Mouse (Mus musculus) intestine, postnatal 0 days (tissue): ENCODE measurements around the gene Slc39a11. TPM values are rescaled to one million over a fixed set of nuclear protein-coding genes. Genes with fewer than 3 reads are reported as not detected.

ENCODE experiments used
- ATAC-seq: fragments of 200-750 bp; cut with Nextera tagmentation; 2 replicates; pipeline ENCODE4 v1.8.0; 2017; ENCODE audit warnings: mild to moderate bottlenecking, moderate TSS enrichment, moderate library complexity
- H3K27ac ChIP-seq: fragments of 300-500 bp; sonication (generic); 2 replicates; pipeline ENCODE4 v1.5.1; 2014; ENCODE audit warnings: mild to moderate bottlenecking, low read depth, low read length, moderate library complexity
- H3K27me3 ChIP-seq: fragments of 300-500 bp; sonication (generic); replicated peaks from 2 replicates; pipeline ENCODE4 v1.6.1; 2014; ENCODE audit warnings: low read length, mixed read lengths; ENCODE audit not compliant: control insufficient read depth, insufficient read depth
- H3K36me3 ChIP-seq: fragments of 300-500 bp; sonication (generic); 2 replicates; pipeline ENCODE4 v1.6.1; 2014; ENCODE audit warnings: mild to moderate bottlenecking, moderate library complexity; ENCODE audit not compliant: control insufficient read depth, insufficient read depth
- H3K4me1 ChIP-seq: fragments of 300-500 bp; sonication (generic); replicated peaks from 2 replicates; pipeline ENCODE4 v1.6.1; 2014; ENCODE audit warnings: antibody characterized with exemption, low read length, mixed read lengths; ENCODE audit not compliant: control insufficient read depth, insufficient read depth
- H3K4me2 ChIP-seq: fragments of 300-500 bp; sonication (generic); replicated peaks from 2 replicates; pipeline ENCODE4 v1.6.1; 2014; ENCODE audit warnings: low read depth, mild to moderate bottlenecking, moderate library complexity
- H3K4me3 ChIP-seq: fragments of 300-500 bp; sonication (generic); 2 replicates; pipeline ENCODE4 v1.5.1; 2014; ENCODE audit warnings: low read depth, low read length
- H3K9ac ChIP-seq: fragments of 300-500 bp; sonication (generic); 2 replicates; pipeline ENCODE4 v1.6.1; 2014; ENCODE audit warnings: mild to moderate bottlenecking, low read depth, low read length
- H3K9me3 ChIP-seq: fragments of 300-500 bp; sonication (generic); 2 replicates; pipeline ENCODE4 v1.6.1; 2016; ENCODE audit warnings: mixed run types; ENCODE audit not compliant: control insufficient read depth
- CTCF ChIP-seq: sonication (generic); IDR thresholded peaks from 2 replicates; pipeline ENCODE4 v1.5.1; 2016; ENCODE audit warnings: low read depth, mild to moderate bottlenecking, control low read depth, antibody characterized with exemption, moderate library complexity
- WGBS: fragments of 180-500 bp; shearing (Covaris S2); extraction: QIAGEN DNeasy Blood & Tissue Kit; methylation state at CpG from one replicate; pipeline ENCODE4 v1.1.7; 2014; 5-methylcytosine and 5-hydroxymethylcytosine counted together
- polyA plus RNA-seq: library from polyadenylated mRNA; unstranded; fragments of >200 nt; fragmentation: Nextera tagmentation; extraction: Ambion mirVana; gene quantifications from 2 replicates; pipeline ENCODE4 v1.2.1, GENCODE M21; 2015

Gene Slc39a11
- polyA plus RNA-seq, 1 experiment from 2014 or later = 50.7 TPM

DNA sequence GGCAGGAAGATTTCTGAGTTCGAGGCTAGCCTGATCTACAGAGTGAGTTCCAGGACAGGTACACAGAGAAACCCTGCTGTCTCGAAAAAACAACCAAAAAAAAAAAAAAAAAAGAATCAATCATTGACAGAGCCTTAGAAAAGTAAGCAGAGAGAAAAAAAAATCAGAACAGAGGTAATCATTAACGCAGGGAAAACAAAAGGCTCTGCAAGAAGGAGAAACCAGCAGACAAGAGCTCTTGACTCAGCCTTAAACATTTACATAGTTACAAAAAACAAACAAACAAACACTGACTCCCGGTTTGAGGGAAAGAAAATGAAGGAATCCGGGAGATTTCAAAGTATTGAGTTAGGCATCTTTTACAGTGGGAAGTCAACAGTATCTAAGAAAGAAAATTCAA lies 40.3 kb downstream of the Slc39a11 start:
- 33% methylated on average over 5 of the region's 5 CpGs for WGBS

DNA sequence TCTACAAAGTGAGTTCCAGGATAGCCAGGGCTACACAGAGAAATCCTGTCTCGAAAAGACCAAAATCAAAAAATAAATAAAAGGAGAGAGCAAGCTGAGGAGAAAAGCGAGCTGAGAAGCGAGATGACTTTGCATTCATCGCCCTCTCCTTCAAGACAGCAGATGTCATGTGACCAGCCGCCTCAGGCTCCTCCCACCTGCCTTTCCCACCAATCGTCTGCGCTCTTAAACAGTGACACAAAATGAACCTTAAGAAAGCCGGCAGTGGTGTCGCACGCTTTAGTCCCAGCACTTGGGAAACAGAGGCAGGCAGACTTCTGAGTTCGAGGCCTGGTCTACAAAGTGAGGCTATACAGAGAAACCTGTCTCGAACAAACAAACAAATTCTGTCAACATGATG lies 42.3 kb downstream of the Slc39a11 start:
- WGBS = 97% methylated on average over 12 of the region's 12 CpGs
- H3K9me3 ChIP-seq = no peaks in the 10 kb centered on the region
- H3K4me3 ChIP-seq = no peak overlapping the region
- no peaks in the 10 kb centered on the region for H3K4me1 ChIP-seq
- H3K27me3 ChIP-seq = no peaks in the 10 kb centered on the region
- no peak for ATAC-seq
- H3K27ac ChIP-seq = no peak overlapping the region
- H3K4me2 ChIP-seq = no peak overlapping the region
- no peaks in the 10 kb centered on the region for H3K36me3 ChIP-seq
- no peak for TF ChIP-seq CTCF
- H3K9ac ChIP-seq = no peak overlapping the region

More for the DNA sequence above, 40.3 kb downstream of the Slc39a11 start:
- Histone ChIP-seq H3K4me1 (no peaks in the 10 kb centered on the region), H3K36me3 (no peaks in the 10 kb centered on the region), H3K4me2 (0 out of 2 replicates have a peak overlapping the region, but pooled peaks have one; percentile 6), H3K27ac (no peak overlapping the region), H3K27me3 (no peaks in the 10 kb centered on the region), H3K9me3 (no peaks in the 10 kb centered on the region), H3K9ac (no peak overlapping the region), H3K4me3 (no peak overlapping the region)
- no peak for TF ChIP-seq CTCF
- no peak for ATAC-seq

DNA sequence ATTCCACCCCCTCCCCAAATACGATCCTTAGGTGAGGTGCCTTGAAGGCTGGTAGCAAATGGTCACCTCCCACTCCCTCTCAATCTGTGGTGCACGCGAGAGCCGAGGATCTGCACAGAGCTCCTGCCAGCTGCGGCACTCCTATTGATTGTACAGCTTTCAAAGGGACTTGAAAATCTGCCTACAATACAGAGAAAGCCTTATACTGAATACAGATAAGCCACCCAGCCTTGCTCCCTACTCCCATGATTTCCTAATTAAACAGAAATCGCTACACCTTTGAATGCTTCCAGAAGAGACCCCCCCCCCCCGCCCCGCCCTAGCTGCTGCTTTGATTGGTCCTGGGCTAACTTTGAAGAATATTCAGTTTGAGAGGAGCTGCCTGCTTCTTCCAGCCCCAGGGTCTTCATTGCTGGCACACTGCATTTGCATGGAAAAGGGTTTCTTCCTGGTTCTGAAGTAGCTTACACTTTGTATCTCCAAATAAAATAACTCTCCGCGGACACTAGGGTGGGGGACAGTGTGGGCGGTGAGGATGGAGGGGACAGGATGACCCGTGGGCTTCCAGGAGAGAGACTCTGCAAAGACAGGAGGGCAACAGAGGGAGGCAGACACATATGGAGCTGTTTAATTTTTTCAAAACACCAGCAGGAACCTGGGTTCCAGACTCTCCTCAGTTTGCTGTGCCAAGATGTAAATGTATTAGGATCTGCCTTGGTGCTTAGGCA lies 48.1 kb downstream of the Slc39a11 start:
- no peak for ATAC-seq

DNA sequence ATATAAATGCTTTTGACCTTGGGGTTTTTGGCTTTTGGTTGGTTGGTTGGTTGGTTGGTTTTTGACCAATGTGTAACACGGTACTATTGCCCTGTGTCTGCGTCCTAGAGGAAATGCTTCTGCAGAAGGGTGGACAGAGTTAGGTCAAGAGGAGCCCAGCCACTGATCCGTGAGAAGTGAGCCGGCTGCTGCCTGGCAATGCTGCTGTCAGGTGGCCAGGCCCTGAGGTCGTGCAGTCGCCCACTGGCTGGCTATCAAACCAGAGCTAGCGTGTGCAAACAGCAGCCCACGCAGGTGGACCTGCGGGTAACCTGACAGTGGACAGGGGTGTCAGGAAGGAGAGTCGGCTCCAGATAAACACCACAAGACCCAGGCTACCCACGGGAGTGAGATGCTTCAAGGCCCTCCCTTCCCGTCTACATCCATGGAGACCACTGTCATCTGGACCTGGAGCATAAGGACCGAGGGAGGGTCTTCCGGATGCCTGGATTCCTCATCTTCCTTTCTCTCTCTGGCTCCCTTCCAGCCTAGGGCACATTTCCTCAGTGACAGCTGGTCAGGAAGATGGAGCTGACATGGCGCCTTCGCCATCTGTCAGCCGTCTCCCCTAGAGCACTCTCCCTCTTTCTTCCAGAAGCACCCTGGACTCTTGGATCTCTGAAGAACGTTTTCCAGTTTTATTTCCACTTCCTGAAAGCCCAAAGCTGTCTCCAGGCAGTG lies 49.2 kb downstream of the Slc39a11 start:
- Histone ChIP-seq H3K36me3 (no peaks in the 10 kb centered on the region), H3K27me3 (no peaks in the 10 kb centered on the region), H3K4me2 (no peak overlapping the region), H3K4me3 (no peak overlapping the region), H3K9ac (no peak overlapping the region), H3K27ac (no peak overlapping the region), H3K9me3 (no peaks in the 10 kb centered on the region), H3K4me1 (no peaks in the 10 kb centered on the region)
- no peak for ATAC-seq
- no peak for TF ChIP-seq CTCF
- 83% methylated on average over 18 of the region's 18 CpGs for WGBS

More for the DNA sequence above, 48.1 kb downstream of the Slc39a11 start:
- Histone ChIP-seq H3K27me3 (no peaks in the 10 kb centered on the region), H3K4me1 (no peaks in the 10 kb centered on the region), H3K9me3 (no peaks in the 10 kb centered on the region), H3K27ac (no peak overlapping the region), H3K36me3 (no peaks in the 10 kb centered on the region), H3K4me3 (no peak overlapping the region), H3K4me2 (no peak overlapping the region), H3K9ac (no peak overlapping the region)
- 61% methylated on average over 12 of the region's 12 CpGs for WGBS
- no peak for TF ChIP-seq CTCF

DNA sequence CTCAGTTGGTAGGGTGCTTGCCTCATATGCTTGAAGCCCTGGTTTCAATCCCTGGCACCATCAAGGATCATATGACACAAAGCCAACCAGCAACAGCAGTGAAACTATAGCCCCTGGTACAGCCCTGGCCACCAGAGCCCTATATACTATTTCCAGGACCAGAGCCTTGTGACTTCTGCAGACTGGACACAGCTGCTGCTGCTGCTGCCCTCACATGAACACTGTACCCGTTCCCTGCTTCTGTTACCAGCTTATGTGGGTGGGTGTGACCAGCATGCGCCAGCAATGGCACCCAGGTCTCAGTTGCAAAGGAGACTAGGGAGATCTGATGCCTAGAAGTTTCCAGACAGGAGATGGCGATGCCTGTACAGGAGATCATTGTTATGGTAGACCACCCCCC lies 52.2 kb downstream of the Slc39a11 start:
- no peak for TF ChIP-seq CTCF
- Histone ChIP-seq H3K27ac (no peak overlapping the region), H3K36me3 (no peaks in the 10 kb centered on the region), H3K27me3 (no peaks in the 10 kb centered on the region), H3K4me2 (no peak overlapping the region), H3K4me3 (no peak overlapping the region), H3K4me1 (no peaks in the 10 kb centered on the region), H3K9me3 (no peaks in the 10 kb centered on the region), H3K9ac (no peak overlapping the region)
- 86% methylated on average over 3 of the region's 3 CpGs for WGBS
- no peak for ATAC-seq

DNA sequence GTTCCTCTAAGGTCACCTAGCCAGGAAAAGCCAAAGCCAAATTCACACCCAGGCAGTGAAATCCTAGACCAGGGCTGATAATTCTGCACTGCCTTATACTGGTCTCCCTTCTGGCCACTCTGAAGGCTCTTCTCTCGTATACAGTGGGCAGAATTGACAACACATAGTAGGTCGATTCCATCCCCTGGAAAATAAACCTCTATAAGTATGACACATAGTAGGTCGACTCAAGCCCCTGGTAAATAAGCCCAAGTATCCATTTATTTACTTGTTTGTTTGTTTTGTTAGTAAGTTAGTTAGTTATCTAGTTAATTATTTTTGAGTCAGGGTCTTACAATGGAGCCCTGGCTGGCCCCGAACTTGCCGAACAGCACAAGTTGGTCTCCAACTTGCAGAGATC lies 54.7 kb downstream of the Slc39a11 start:
- no peaks in the 10 kb centered on the region for H3K4me1 ChIP-seq
- no peak overlapping the region for H3K4me3 ChIP-seq
- ATAC-seq = no peak
- H3K9me3 ChIP-seq = no peaks in the 10 kb centered on the region
- no peak overlapping the region for H3K27ac ChIP-seq
- 89% methylated on average over 5 of the region's 5 CpGs for WGBS
- H3K4me2 ChIP-seq = no peak overlapping the region
- no peak overlapping the region for H3K9ac ChIP-seq
- H3K36me3 ChIP-seq = no peaks in the 10 kb centered on the region
- no peaks in the 10 kb centered on the region for H3K27me3 ChIP-seq
- no peak for TF ChIP-seq CTCF
